Mouse (Mus musculus): ENCODE measurements at regions not wholly inside any gene's neighbourhood (a gene's known extent, or its start where the extent isn't known, plus 50 kb on each side); places are given as distances from the start of the nearest gene placed in this dataset.

- H3K36me3 ChIP-seq (ENCODE audit: control insufficient read depth, insufficient read depth, low read length): no peaks in the 10 kb centered on the region
- no peaks in the 10 kb centered on the region for H3K27me3 ChIP-seq (ENCODE audit: control insufficient read depth, insufficient read depth, low read length)
- no peak overlapping the region for H3K4me3 ChIP-seq (ENCODE audit: low read depth, low read length)
- 89% methylated on average over 1 of the region's 1 CpGs for WGBS
- H3K9me3 ChIP-seq (ENCODE audit: control insufficient read depth, low read length): no peaks in the 10 kb centered on the region
- ATAC-seq (ENCODE audit: low FRiP score) (no peak), DNase-seq (ENCODE audit: low spot score) (no peak)
- no peak overlapping the region for H3K9ac ChIP-seq (ENCODE audit: low read depth, low read length)
- H3K4me1 ChIP-seq (replicated peaks; ENCODE audit: control insufficient read depth, insufficient read depth, low read length): no peaks in the 10 kb centered on the region
- H3K4me2 ChIP-seq (replicated peaks; ENCODE audit: low read depth, low read length): no peak overlapping the region
- H3K27ac ChIP-seq (ENCODE audit: low read depth, low read length): no peak overlapping the region
These were observed 50.4 kb upstream of the Nabp1 start for GRCm38 (mm10) chr1:51528671-51529070.
